Mouse (Mus musculus): ENCODE results near the gene Enpp6. TPM values are rescaled to one million over a fixed set of nuclear protein-coding genes. Genes with fewer than 3 reads are reported as not detected.

Gene Enpp6
- polyA plus RNA-seq, 1 experiment from 2014 or later: 1.3 TPM

- H3K4me3 ChIP-seq: no peak overlapping the region
- H3K27ac ChIP-seq: no peak overlapping the region
- DNase-seq (ENCODE audit: low spot score): no peak
- H3K27me3 ChIP-seq (ENCODE audit: insufficient read depth, poor library complexity, severe bottlenecking): no peaks in the 10 kb centered on the region
- WGBS: 81% methylated on average over 8 of the region's 8 CpGs
- no peaks in the 10 kb centered on the region for H3K36me3 ChIP-seq
- no peaks in the 10 kb centered on the region for H3K9me3 ChIP-seq
- no peaks in the 10 kb centered on the region for H3K4me1 ChIP-seq
Measured at GRCm38 (mm10) chr8:47090021-47090420, 103.3 kb downstream of the Enpp6 start.

DNA sequence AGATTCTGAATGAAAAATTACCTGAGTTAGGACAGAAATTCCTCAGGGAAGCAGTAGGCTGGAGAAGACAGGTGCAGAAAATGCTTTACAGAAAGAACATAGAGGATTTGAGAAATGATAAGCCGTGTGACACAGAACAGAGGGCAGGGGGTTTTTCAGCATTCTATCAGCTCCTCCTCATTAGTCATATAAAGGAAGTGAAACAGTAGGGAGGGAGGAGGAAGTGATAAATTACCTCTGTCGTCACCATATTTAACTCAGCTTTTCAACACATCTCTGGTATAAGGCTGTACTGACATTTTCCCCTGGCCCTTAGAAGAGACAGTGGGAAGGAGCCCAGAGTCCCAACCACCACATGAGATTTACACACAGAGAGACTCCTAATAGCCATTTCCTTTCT lies 118.9 kb downstream of the Enpp6 start:
- 52% methylated on average over 2 of the region's 2 CpGs for WGBS
- DNase-seq (ENCODE audit: low spot score): no peak
- no peaks in the 10 kb centered on the region for H3K36me3 ChIP-seq
- H3K9me3 ChIP-seq: no peaks in the 10 kb centered on the region
- no peaks in the 10 kb centered on the region for H3K27me3 ChIP-seq (ENCODE audit: insufficient read depth, poor library complexity, severe bottlenecking)
- no peak overlapping the region for H3K27ac ChIP-seq
- no peak overlapping the region for H3K4me3 ChIP-seq
- no peaks in the 10 kb centered on the region for H3K4me1 ChIP-seq

DNA sequence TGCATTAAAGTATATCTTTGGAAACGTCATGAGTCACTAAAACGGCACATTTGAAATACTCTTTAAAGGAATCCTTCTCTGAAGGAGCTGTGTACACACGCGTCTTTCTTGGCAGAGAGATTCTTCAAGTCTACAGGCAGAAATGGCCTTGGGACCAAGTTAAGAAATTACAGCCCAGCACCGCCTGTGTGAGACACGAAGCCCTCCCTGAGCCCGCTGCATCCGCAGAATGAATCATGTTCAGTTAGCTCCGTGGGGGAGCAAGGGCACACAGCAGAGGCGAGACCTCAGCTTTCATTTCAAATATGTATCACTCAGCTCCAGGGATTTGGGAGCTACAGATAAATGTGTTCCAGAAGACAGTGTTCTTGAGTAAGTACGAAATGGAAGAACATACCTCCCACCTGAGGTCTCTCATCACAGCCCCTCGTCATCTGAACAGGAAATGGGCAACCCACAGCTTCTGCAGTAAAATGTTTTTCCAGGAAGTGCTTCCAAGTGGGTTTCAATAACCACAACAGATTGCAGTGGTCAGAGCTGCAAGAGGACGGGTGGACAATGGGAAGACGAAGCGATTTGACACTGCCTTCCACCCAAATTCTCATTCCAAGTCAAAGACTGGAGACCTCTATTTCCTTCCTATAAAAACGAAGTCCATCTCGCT lies 127.6 kb downstream of the Enpp6 start:
- no peaks in the 10 kb centered on the region for H3K9me3 ChIP-seq
- H3K4me3 ChIP-seq: no peak overlapping the region
- no peaks in the 10 kb centered on the region for H3K4me1 ChIP-seq
- H3K36me3 ChIP-seq: no peaks in the 10 kb centered on the region
- H3K27ac ChIP-seq: no peak overlapping the region
- 82% methylated on average over 17 of the region's 17 CpGs for WGBS
- H3K27me3 ChIP-seq (ENCODE audit: insufficient read depth, poor library complexity, severe bottlenecking): no peaks in the 10 kb centered on the region
- no peak for DNase-seq (ENCODE audit: low spot score)

- DNase-seq (ENCODE audit: low spot score): no peak
- H3K27me3 ChIP-seq (ENCODE audit: insufficient read depth, poor library complexity, severe bottlenecking): no peaks in the 10 kb centered on the region
- no peaks in the 10 kb centered on the region for H3K36me3 ChIP-seq
- 80% methylated on average over 4 of the region's 4 CpGs for WGBS
- no peak overlapping the region for H3K27ac ChIP-seq
- H3K4me1 ChIP-seq: no peaks in the 10 kb centered on the region
- no peaks in the 10 kb centered on the region for H3K9me3 ChIP-seq
- H3K4me3 ChIP-seq: no peak overlapping the region
Measured at GRCm38 (mm10) chr8:47117336-47117735, 130.6 kb downstream of the Enpp6 start.

- no peak overlapping the region for H3K4me3 ChIP-seq
- no peaks in the 10 kb centered on the region for H3K27me3 ChIP-seq (ENCODE audit: insufficient read depth, poor library complexity, severe bottlenecking)
- no peak for DNase-seq (ENCODE audit: low spot score)
- no peaks in the 10 kb centered on the region for H3K36me3 ChIP-seq
- no peaks in the 10 kb centered on the region for H3K9me3 ChIP-seq
- WGBS: 69% methylated on average over 1 of the region's 1 CpGs
- no peak overlapping the region for H3K27ac ChIP-seq
- H3K4me1 ChIP-seq: no peaks in the 10 kb centered on the region
Measured at GRCm38 (mm10) chr8:47119895-47120294, 133.2 kb downstream of the Enpp6 start.

DNA sequence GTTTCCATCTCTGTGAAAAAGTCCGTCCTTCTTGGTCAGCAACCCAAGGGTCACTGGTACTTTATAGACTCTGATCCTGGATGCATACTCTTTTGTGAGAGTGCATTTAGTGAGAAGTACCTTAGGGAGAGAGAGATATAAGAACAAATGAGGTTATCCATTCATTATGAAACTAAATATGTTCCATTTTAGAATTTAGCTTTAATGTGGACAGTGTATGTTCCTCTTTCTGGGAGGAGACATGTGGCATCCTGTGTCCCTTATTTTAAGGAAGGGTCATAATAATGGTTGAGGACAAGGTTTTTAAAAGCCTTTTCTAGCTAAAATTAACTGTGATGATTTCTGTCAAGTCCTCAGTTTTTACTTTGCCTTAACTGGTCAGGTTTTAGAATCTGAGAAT lies 142.2 kb downstream of the Enpp6 start:
- WGBS: 87% methylated on average over 1 of the region's 1 CpGs
- H3K4me3 ChIP-seq: no peak overlapping the region
- no peaks in the 10 kb centered on the region for H3K4me1 ChIP-seq
- no peaks in the 10 kb centered on the region for H3K9me3 ChIP-seq
- H3K36me3 ChIP-seq: no peaks in the 10 kb centered on the region
- H3K27ac ChIP-seq: no peak overlapping the region
- DNase-seq (ENCODE audit: low spot score): no peak
- H3K27me3 ChIP-seq (ENCODE audit: insufficient read depth, poor library complexity, severe bottlenecking): no peaks in the 10 kb centered on the region

DNA sequence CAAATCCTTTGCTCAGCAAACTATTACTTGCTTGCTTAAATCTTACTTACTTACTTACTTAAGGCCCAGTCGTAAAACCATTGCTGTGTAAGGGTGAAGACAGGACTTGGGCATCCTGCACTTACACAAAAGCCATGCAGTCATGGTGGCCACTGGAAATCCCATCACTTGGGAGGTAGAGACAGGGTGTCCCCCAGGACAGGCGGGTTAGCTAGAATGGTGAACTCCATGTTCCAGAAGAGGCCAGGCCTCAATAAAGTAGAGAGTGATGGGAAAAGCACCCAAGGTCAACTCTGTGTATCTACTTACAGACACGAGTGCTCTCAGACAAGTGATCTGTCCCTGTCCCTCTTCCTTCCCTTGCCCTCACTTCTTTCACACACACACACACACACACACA lies 146.7 kb downstream of the Enpp6 start:
- Histone ChIP-seq H3K4me3 (no peak overlapping the region), H3K4me1 (peaks cover 15% of the 10 kb centered on the region), H3K27me3 (ENCODE audit: insufficient read depth, poor library complexity, severe bottlenecking) (no peaks in the 10 kb centered on the region), H3K36me3 (no peaks in the 10 kb centered on the region), H3K27ac (no peak overlapping the region), H3K9me3 (no peaks in the 10 kb centered on the region)
- WGBS: 76% methylated on average over 3 of the region's 3 CpGs
- DNase-seq (ENCODE audit: low spot score): no peak

DNA sequence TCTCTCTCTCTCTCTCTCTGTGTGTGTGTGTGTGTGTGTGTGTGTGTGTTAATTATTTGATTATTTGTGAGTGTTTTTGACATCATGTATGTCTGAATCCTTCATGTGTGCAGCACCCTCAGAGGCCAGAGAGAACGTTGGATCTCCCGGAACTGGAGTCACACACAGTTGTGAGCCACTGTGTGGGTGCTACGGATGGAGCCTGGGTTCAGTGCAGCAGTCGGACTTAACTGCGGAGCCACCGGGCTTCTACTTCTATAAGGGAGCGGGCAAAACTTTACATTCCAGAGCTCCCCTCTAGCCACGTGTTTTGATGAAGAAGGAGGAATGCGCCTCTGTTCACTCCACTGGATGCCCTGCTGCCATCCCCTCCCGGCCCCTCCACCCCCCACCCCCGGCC lies 148.0 kb downstream of the Enpp6 start:
- Histone ChIP-seq H3K9me3 (no peaks in the 10 kb centered on the region), H3K4me1 (peaks cover 15% of the 10 kb centered on the region), H3K27me3 (ENCODE audit: insufficient read depth, poor library complexity, severe bottlenecking) (no peaks in the 10 kb centered on the region), H3K27ac (no peak overlapping the region), H3K36me3 (no peaks in the 10 kb centered on the region), H3K4me3 (no peak overlapping the region)
- no peak for DNase-seq (ENCODE audit: low spot score)
- 45% methylated on average over 11 of the region's 11 CpGs for WGBS

DNA sequence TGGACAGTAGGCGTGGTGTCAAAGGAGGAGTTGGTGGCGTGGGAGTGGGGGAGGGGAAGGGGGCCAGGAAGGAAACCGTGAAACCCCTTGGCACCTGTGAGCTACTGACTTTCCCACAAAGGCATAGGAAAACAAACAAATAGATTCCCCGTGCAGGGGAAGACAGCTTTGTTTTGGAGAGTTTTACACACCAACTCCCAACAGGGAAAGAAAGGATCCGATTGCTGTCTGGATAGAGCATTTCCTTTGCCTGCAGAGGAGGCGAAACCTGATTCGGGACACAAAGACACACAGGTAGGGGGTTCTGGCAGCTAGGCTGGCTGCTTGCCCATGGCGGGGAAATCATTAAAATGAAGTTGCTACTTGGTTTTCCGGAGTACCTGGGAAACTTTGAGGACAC lies 148.9 kb downstream of the Enpp6 start:
- Histone ChIP-seq H3K4me1 (peaks cover 15% of the 10 kb centered on the region), H3K4me3 (peak overlapping the region; percentile 45), H3K9me3 (no peaks in the 10 kb centered on the region), H3K27me3 (ENCODE audit: insufficient read depth, poor library complexity, severe bottlenecking) (no peaks in the 10 kb centered on the region), H3K36me3 (no peaks in the 10 kb centered on the region), H3K27ac (no peak overlapping the region)
- 12% methylated on average over 9 of the region's 9 CpGs for WGBS
- no peak for DNase-seq (ENCODE audit: low spot score)

DNA sequence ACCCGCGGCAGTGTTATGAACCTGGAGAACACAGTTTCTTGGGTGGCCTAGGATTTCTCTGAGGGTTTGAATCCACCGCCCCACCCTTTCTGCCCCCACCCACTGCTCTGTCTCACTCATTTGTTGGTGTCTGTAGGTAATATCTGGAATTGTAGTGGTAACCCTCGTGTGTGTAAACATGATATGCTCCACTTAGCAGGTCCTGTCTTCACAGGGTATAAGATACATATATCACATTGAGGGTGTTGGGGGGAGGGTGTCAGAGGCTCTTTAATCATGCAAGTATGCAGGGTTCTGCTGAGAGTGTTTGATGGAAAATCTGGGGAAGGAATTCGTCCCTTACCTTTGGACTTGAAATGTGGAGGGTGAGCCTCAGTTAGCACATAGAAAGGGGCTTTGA lies 149.4 kb downstream of the Enpp6 start:
- no peaks in the 10 kb centered on the region for H3K36me3 ChIP-seq
- DNase-seq (ENCODE audit: low spot score): no peak
- no peaks in the 10 kb centered on the region for H3K9me3 ChIP-seq
- WGBS: 30% methylated on average over 5 of the region's 5 CpGs
- peak overlapping the region; percentile 45 for H3K4me3 ChIP-seq
- no peak overlapping the region for H3K27ac ChIP-seq
- no peaks in the 10 kb centered on the region for H3K27me3 ChIP-seq (ENCODE audit: insufficient read depth, poor library complexity, severe bottlenecking)
- H3K4me1 ChIP-seq: peaks cover 15% of the 10 kb centered on the region

- Histone ChIP-seq H3K4me1 (no peaks in the 10 kb centered on the region), H3K36me3 (no peaks in the 10 kb centered on the region), H3K9me3 (no peaks in the 10 kb centered on the region), H3K4me3 (no peak overlapping the region), H3K27ac (no peak overlapping the region), H3K27me3 (ENCODE audit: insufficient read depth, poor library complexity, severe bottlenecking) (no peaks in the 10 kb centered on the region)
- WGBS: 87% methylated on average over 9 of the region's 9 CpGs
- no peak for DNase-seq (ENCODE audit: low spot score)
Measured at GRCm38 (mm10) chr8:47145258-47145657, 158.6 kb downstream of the Enpp6 start.

Other genes starting within 250 kb of the Enpp6 start
- gene Irf2, start 247.2 kb upstream of the Enpp6 start, polyA plus RNA-seq (2016; fragmentation: Nextera tagmentation; extraction: Ambion mirVana): 8.9 and 10.9 TPM in 2 replicates